Mouse (Mus musculus) kidney, postnatal 0 days (tissue): ENCODE data around the gene Cacnb4. TPM values are rescaled to one million over a fixed set of nuclear protein-coding genes. Genes with fewer than 3 reads are reported as not detected.
A peak's percentile ranks its signal among the peaks of the same experiment; 100 is the strongest.

ENCODE experiments used
- ATAC-seq: fragments of 200-750 bp; cut with Nextera tagmentation; replicated peaks from 2 replicates; pipeline ENCODE4 v1.8.0; 2017; ENCODE audit warnings: low read depth, moderate number of reproducible peaks, moderate TSS enrichment, moderate library complexity; ENCODE audit not compliant: low FRiP score
- DNase-seq: peaks from one replicate; pipeline ENCODE4 v3.0.0-alpha.2; 2016; ENCODE audit warnings: low spot score
- H3K27ac ChIP-seq: fragments of 300-500 bp; sonication (generic); 2 replicates; pipeline ENCODE4 v1.5.1; 2014; ENCODE audit warnings: mild to moderate bottlenecking
- H3K27me3 ChIP-seq: fragments of 300-500 bp; sonication (generic); 2 replicates; pipeline ENCODE4 v1.6.1; 2014; ENCODE audit warnings: low read length, mixed read lengths; ENCODE audit not compliant: insufficient read depth
- H3K36me3 ChIP-seq: fragments of 300-500 bp; sonication (generic); 2 replicates; pipeline ENCODE4 v1.6.1; 2014; ENCODE audit warnings: low read length, mixed read lengths; ENCODE audit not compliant: insufficient read depth
- H3K4me1 ChIP-seq: fragments of 300-500 bp; sonication (generic); replicated peaks from 2 replicates; pipeline ENCODE4 v1.6.1; 2014; ENCODE audit warnings: antibody characterized with exemption, low read length, mixed read lengths; ENCODE audit not compliant: insufficient read depth
- H3K4me2 ChIP-seq: fragments of 300-500 bp; sonication (generic); 2 replicates; pipeline ENCODE4 v1.6.1; 2014; ENCODE audit warnings: mild to moderate bottlenecking, low read length, moderate library complexity, mixed read lengths
- H3K4me3 ChIP-seq: fragments of 300-500 bp; sonication (generic); replicated peaks from 2 replicates; pipeline ENCODE4 v1.5.1; 2014; ENCODE audit warnings: low read depth, low read length
- H3K9ac ChIP-seq: fragments of 300-500 bp; sonication (generic); 2 replicates; pipeline ENCODE4 v1.6.1; 2014; ENCODE audit warnings: low read depth, low read length
- H3K9me3 ChIP-seq: fragments of 300-500 bp; sonication (generic); replicated peaks from 2 replicates; pipeline ENCODE4 v1.6.1; 2016; ENCODE audit warnings: low read length, inconsistent platforms, mixed read lengths
- CTCF ChIP-seq: IDR thresholded peaks from 2 replicates; pipeline ENCODE4 v1.5.1; 2016; ENCODE audit warnings: antibody characterized with exemption, low read depth, mild to moderate bottlenecking, moderate library complexity
- WGBS: fragments of 180-500 bp; shearing (Covaris S2); extraction: QIAGEN DNeasy Blood & Tissue Kit; methylation state at CpG from one replicate; pipeline ENCODE4 v1.1.7; 2014; 5-methylcytosine and 5-hydroxymethylcytosine counted together
- polyA plus RNA-seq: library from polyadenylated mRNA; unstranded; fragments of >200 nt; fragmentation: Nextera tagmentation; extraction: Ambion mirVana; gene quantifications from 2 replicates; pipeline ENCODE4 v1.2.1, GENCODE M21; 2015

The Cacnb4 gene
- polyA plus RNA-seq, 1 experiment from 2014 or later = 2.0 TPM

DNA sequence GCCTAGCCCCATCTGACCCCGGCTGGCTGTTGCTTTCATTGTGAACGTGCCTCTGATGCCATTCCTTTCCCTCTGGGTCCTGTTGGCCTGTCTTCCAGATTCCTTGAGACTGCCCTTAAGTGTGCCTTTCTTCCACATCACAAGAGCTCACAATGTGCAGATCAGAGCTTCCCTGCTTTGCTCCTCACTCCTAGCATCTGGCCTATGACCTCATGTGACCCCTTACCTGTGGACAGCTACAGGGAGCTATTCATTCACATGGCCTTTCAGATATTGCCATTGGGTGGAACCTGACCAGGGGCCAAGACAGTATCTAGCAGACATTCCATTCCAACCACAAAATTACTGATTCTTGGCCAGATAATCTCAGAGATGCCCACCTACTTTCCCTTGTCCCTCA lies 171.5 kb downstream of the Cacnb4 start:
- Histone ChIP-seq H3K9me3 (no peaks in the 10 kb centered on the region), H3K4me1 (no peaks in the 10 kb centered on the region), H3K4me3 (no peak overlapping the region), H3K36me3 (no peaks in the 10 kb centered on the region), H3K27ac (no peak overlapping the region), H3K27me3 (no peaks in the 10 kb centered on the region), H3K9ac (no peak overlapping the region), H3K4me2 (no peak overlapping the region)
- ATAC-seq (no peak), DNase-seq (no peak)
- no peak for TF ChIP-seq CTCF
- WGBS = 81% methylated on average over 2 of the region's 2 CpGs

DNA sequence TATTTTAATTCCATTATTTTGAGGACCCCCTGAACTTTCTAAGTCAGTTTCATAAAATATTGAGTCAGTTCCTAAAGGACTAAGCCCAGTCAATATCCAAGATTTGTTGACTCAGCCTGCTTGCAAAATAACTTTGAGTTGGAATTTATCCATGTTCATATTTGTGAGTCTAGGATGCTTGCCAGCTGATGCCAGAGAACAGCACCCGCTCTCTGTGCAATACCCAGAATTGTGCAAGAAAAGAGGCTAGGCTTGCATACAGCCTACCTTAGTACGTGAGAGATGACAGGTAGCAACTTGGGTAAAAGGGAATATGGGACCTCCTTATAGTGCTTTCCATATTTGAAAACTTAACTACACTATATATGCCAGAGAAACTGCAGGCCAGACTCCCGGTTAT lies 171.9 kb downstream of the Cacnb4 start:
- Histone ChIP-seq H3K27ac (no peak overlapping the region), H3K4me2 (no peak overlapping the region), H3K36me3 (no peaks in the 10 kb centered on the region), H3K9ac (no peak overlapping the region), H3K9me3 (no peaks in the 10 kb centered on the region), H3K4me3 (no peak overlapping the region), H3K4me1 (no peaks in the 10 kb centered on the region), H3K27me3 (no peaks in the 10 kb centered on the region)
- DNase-seq = peak; percentile 31
- no peak for TF ChIP-seq CTCF
- no peak for ATAC-seq
- 81% methylated on average over 3 of the region's 3 CpGs for WGBS

DNA sequence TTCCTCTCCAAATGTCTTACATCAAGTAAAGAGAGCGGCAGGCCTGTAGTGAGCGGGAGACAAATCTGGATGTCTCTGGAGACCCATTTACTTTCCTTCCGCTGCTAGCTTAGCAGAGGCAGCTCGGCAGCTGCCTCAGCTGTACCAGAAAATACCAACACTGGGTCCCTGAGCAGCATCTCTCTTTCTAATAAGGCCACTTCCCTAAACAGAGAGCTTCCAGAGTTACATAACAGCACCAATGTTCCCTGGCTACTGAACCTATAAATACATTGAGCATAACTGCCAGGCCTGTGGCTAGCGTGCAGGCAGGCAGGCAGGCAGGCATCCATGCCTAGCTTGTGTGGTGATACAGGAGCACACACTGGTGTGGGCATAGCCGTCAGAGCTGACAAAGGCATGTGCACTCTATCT lies 176.8 kb downstream of the Cacnb4 start:
- no peak for TF ChIP-seq CTCF
- H3K4me1 ChIP-seq = no peaks in the 10 kb centered on the region
- H3K27ac ChIP-seq = no peak overlapping the region
- H3K9ac ChIP-seq = no peak overlapping the region
- DNase-seq (peak; percentile 50), ATAC-seq (no peak)
- H3K4me2 ChIP-seq = no peak overlapping the region
- no peaks in the 10 kb centered on the region for H3K9me3 ChIP-seq
- no peaks in the 10 kb centered on the region for H3K36me3 ChIP-seq
- WGBS = 70% methylated on average over 6 of the region's 6 CpGs
- no peak overlapping the region for H3K4me3 ChIP-seq
- H3K27me3 ChIP-seq = no peaks in the 10 kb centered on the region

DNA sequence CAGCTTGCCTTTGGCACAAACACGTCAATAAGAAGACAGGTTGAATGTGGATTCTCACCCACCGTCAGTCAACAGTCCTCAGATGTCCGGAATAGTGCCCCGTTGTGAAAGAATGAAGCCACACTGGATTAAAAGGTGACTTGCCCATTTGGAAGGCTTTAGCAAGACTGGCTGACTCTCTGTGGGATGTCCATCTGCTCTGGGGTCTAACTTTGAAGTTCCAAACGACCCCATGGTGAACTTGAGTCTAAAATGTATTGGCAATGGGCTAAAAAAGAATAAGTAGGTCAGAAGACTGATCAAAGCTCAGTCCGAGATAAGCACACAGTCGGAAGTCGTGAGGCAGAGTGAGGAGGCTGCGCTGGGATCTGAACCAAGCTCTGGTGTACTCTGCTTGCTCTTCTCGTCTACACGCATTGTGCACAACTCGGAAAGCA lies 177.5 kb downstream of the Cacnb4 start:
- no peaks in the 10 kb centered on the region for H3K36me3 ChIP-seq
- no peaks in the 10 kb centered on the region for H3K27me3 ChIP-seq
- no peak overlapping the region for H3K4me2 ChIP-seq
- DNase-seq = no peak
- TF ChIP-seq CTCF = no peak
- H3K9ac ChIP-seq = no peak overlapping the region
- no peak for ATAC-seq
- no peaks in the 10 kb centered on the region for H3K4me1 ChIP-seq
- WGBS = 78% methylated on average over 12 of the region's 12 CpGs
- H3K9me3 ChIP-seq = no peaks in the 10 kb centered on the region
- H3K4me3 ChIP-seq = no peak overlapping the region
- H3K27ac ChIP-seq = no peak overlapping the region

DNA sequence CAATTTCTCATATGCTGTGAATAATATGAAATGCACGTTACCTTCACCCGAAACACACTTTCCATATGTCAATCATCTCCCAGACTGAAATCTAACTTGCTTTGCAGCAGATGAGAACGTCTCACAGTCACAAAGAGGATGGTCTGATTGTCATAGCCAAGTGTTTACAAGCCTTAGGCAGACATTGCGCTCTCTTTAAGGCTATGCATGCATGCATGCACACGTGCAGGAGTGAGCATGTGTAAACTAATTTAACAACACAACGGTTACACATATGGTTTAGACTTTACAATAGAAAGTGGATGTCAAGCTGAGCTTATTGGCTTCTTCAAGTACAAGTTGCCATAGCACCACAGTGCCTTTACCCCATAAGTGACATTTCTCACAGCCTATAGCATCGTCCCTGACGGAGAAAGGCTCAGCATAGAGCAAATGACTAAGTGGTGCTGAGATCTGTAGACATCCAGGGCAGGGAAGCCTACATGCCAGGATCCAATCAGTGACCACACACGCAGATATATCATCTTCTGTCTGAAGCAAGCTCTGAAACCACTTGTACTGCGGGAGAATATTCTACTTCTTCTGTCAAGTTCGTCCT lies 181.4 kb downstream of the Cacnb4 start:
- H3K9ac ChIP-seq = no peak overlapping the region
- no peaks in the 10 kb centered on the region for H3K36me3 ChIP-seq
- no peak overlapping the region for H3K27ac ChIP-seq
- whole genome bisulfite sequencing = 90% methylated on average over 11 of the region's 11 CpGs
- H3K4me1 ChIP-seq = no peaks in the 10 kb centered on the region
- no peak overlapping the region for H3K4me2 ChIP-seq
- TF ChIP-seq CTCF = no peak
- ATAC-seq (no peak), DNase-seq (no peak)
- H3K4me3 ChIP-seq = no peak overlapping the region
- no peaks in the 10 kb centered on the region for H3K27me3 ChIP-seq
- no peaks in the 10 kb centered on the region for H3K9me3 ChIP-seq

DNA sequence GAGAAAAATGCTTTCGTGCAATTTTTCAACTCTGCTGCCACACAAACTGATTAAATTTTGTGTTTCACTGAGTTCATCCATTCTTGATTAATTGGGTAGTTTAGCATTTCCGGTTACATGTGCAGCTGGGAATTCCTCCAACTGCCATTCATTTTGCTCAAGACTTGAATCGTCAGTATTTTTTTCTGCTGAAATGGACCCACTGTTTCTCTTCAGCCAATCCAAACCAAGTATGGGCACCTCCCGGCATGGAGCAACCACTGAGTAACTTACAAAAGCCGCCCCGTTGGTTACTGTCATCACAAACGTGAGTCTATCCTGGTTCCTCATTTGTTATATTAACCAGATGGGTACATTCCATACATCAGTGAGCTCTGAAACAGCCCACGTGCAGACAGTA lies 182.4 kb downstream of the Cacnb4 start:
- Histone ChIP-seq H3K4me3 (no peak overlapping the region), H3K9me3 (no peaks in the 10 kb centered on the region), H3K4me1 (no peaks in the 10 kb centered on the region), H3K4me2 (no peak overlapping the region), H3K27me3 (no peaks in the 10 kb centered on the region), H3K36me3 (no peaks in the 10 kb centered on the region), H3K9ac (no peak overlapping the region), H3K27ac (no peak overlapping the region)
- no peak for ATAC-seq
- no peak for TF ChIP-seq CTCF
- peak; percentile 36 for DNase-seq
- 44% methylated on average over 8 of the region's 8 CpGs for WGBS

DNA sequence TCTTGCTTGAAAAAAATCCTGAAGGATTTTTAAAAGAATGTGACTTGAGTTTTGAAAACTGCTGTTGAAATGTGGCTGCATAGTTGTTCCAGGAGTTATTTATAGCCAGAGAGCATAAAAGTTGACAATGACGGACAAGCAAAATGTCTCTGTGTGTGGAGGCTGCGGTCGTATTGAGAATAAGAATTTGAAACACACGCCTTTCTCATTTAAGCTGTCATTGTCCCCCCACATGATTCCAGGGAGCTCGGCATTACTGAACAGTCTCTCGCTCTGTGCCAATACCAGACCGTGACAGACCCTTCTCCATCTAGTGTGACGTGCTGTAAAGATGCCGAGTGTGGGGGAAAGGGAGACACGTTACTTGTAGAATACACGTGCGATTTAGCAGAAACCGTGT lies 183.8 kb downstream of the Cacnb4 start:
- 35% methylated on average over 13 of the region's 13 CpGs for WGBS
- no peak for TF ChIP-seq CTCF
- Histone ChIP-seq H3K36me3 (no peaks in the 10 kb centered on the region), H3K27ac (no peak overlapping the region), H3K4me3 (no peak overlapping the region), H3K9me3 (no peaks in the 10 kb centered on the region), H3K4me1 (no peaks in the 10 kb centered on the region), H3K27me3 (no peaks in the 10 kb centered on the region), H3K4me2 (0 out of 2 replicates have a peak overlapping the region, but pooled peaks have one; percentile 1), H3K9ac (no peak overlapping the region)
- ATAC-seq (no peak), DNase-seq (peak; percentile 62)
